Mouse (Mus musculus) bone marrow macrophage, adult 2 months (primary cell): Measurements from ENCODE around the gene Edem1. TPM values are rescaled to one million over a fixed set of nuclear protein-coding genes. Genes with fewer than 3 reads are reported as not detected.

Experiments used
- H3K27ac ChIP-seq: 2 replicates; pipeline ENCODE4 v1.5.1; 2012; ENCODE audit warnings: low read depth, low read length; ENCODE audit not compliant: insufficient read depth
- H3K4me1 ChIP-seq: 2 replicates; pipeline ENCODE4 v1.6.1; 2012; ENCODE audit warnings: low read length; ENCODE audit not compliant: control insufficient read depth, insufficient read depth
- H3K4me3 ChIP-seq: 2 replicates; pipeline ENCODE4 v1.5.1; 2012; ENCODE audit warnings: mild to moderate bottlenecking, low read length, moderate library complexity; ENCODE audit not compliant: insufficient read depth
- CTCF ChIP-seq: IDR thresholded peaks from 2 replicates; pipeline ENCODE4 v1.5.1; 2012; ENCODE audit warnings: low read depth, mild to moderate bottlenecking, low read length, moderate library complexity
- POLR2A ChIP-seq: IDR thresholded peaks from 2 replicates; pipeline ENCODE4 v1.6.1; 2012; ENCODE audit warnings: mild to moderate bottlenecking, low read depth, low read length, borderline replicate concordance
- polyA plus RNA-seq: library from polyadenylated mRNA; stranded (reverse); fragments of >200 nt; gene quantifications from 2 replicates; pipeline ENCODE4 v1.2.4, GENCODE M21; 2012; ENCODE audit not compliant: missing spikeins, insufficient read depth, insufficient read length

The Edem1 gene
- polyA plus RNA-seq, 1 experiment, result 186 TPM

GRCm38 (mm10) chr6:108805194-108805593, 23.2 kb upstream of the Edem1 start:
- Histone ChIP-seq H3K4me3 (no peak overlapping the region), H3K4me1 (peaks cover 18% of the 10 kb centered on the region), H3K27ac (no peak overlapping the region)
- TF ChIP-seq POLR2A (no peak), CTCF (no peak)

GRCm38 (mm10) chr6:108805871-108806270, 22.6 kb upstream of the Edem1 start:
- Histone ChIP-seq H3K27ac (no peak overlapping the region), H3K4me3 (no peak overlapping the region), H3K4me1 (peaks cover 20% of the 10 kb centered on the region)
- no peak for TF ChIP-seq POLR2A
- TF ChIP-seq CTCF, result no peak

GRCm38 (mm10) chr6:108807446-108807845, 21.0 kb upstream of the Edem1 start:
- H3K27ac ChIP-seq, result no peak overlapping the region
- H3K4me3 ChIP-seq, result no peak overlapping the region
- H3K4me1 ChIP-seq, result peaks cover 23% of the 10 kb centered on the region
- TF ChIP-seq CTCF (no peak), POLR2A (no peak)

- H3K4me1 ChIP-seq, result peaks cover 23% of the 10 kb centered on the region
- no peak overlapping the region for H3K4me3 ChIP-seq
- H3K27ac ChIP-seq, result no peak overlapping the region
- TF ChIP-seq POLR2A (no peak), CTCF (peak; percentile 14; the same call in 1 of the 2 replicates)
These were observed 19.7 kb upstream of the Edem1 start for GRCm38 (mm10) chr6:108808786-108809185.

- H3K4me3 ChIP-seq, result no peak overlapping the region
- H3K27ac ChIP-seq, result no peak overlapping the region
- no peak for TF ChIP-seq CTCF
- no peak for TF ChIP-seq POLR2A
- peaks cover 16% of the 10 kb centered on the region for H3K4me1 ChIP-seq
These were observed 18.2 kb upstream of the Edem1 start for GRCm38 (mm10) chr6:108810237-108810636.

- TF ChIP-seq CTCF (no peak), POLR2A (no peak)
- Histone ChIP-seq H3K4me1 (peaks cover 8% of the 10 kb centered on the region), H3K27ac (no peak overlapping the region), H3K4me3 (no peak overlapping the region)
These were observed 16.3 kb upstream of the Edem1 start for GRCm38 (mm10) chr6:108812134-108812533.

- Histone ChIP-seq H3K4me3 (no peak overlapping the region), H3K27ac (no peak overlapping the region), H3K4me1 (no peaks in the 10 kb centered on the region)
- TF ChIP-seq POLR2A (no peak), CTCF (no peak)
These were observed 10.9 kb upstream of the Edem1 start for GRCm38 (mm10) chr6:108817510-108817909.

- H3K27ac ChIP-seq, result peak overlapping the region; percentile 88
- H3K4me3 ChIP-seq, result 0 out of 2 replicates have a peak overlapping the region, but pooled peaks have one; percentile 7
- TF ChIP-seq CTCF (no peak), POLR2A (no peak)
- peaks cover 25% of the 10 kb centered on the region for H3K4me1 ChIP-seq
These were observed 3.5 kb upstream of the Edem1 start for GRCm38 (mm10) chr6:108824816-108825545.

GRCm38 (mm10) chr6:108826070-108826469, 2.4 kb upstream of the Edem1 start:
- H3K4me1 ChIP-seq, result peaks cover 25% of the 10 kb centered on the region
- no peak for TF ChIP-seq POLR2A
- TF ChIP-seq CTCF, result no peak
- H3K27ac ChIP-seq, result peak overlapping the region; percentile 88
- H3K4me3 ChIP-seq, result peak overlapping the region; percentile 13

- Histone ChIP-seq H3K27ac (peak overlapping the region; percentile 86), H3K4me3 (peak overlapping the region; percentile 84), H3K4me1 (peaks cover 35% of the 10 kb centered on the region)
- TF ChIP-seq POLR2A, result no peak
- no peak for TF ChIP-seq CTCF
These were observed 1.0 kb upstream of the Edem1 start for GRCm38 (mm10) chr6:108827336-108827920.
